Mouse (Mus musculus) 3T3-L1 (cell line): ENCODE results near the gene Rab28.

ENCODE experiments used
- DNase-seq: peaks from one replicate; pipeline ENCODE4 v3.0.0-alpha.2; 2015; ENCODE audit warnings: low read depth, low spot score

Gene Rab28

GRCm38 (mm10) chr5:41627224-41628144 is 80.5 kb downstream of the Rab28 start:
- DNase-seq: peak; percentile 88

GRCm38 (mm10) chr5:41625544-41625943 is 82.4 kb downstream of the Rab28 start:
- no peak for DNase-seq

- no peak for DNase-seq
Observed at GRCm38 (mm10) chr5:41621748-41622147, 86.2 kb downstream of the Rab28 start.

- no peak for DNase-seq
Observed at GRCm38 (mm10) chr5:41618966-41619365, 89.0 kb downstream of the Rab28 start.

GRCm38 (mm10) chr5:41610447-41611030 is 97.4 kb downstream of the Rab28 start:
- DNase-seq: peak; percentile 18

- DNase-seq: peak; percentile 31
Observed at GRCm38 (mm10) chr5:41596242-41597117, 111.5 kb downstream of the Rab28 start.

GRCm38 (mm10) chr5:41595199-41595598 is 112.8 kb downstream of the Rab28 start:
- no peak for DNase-seq

GRCm38 (mm10) chr5:41578051-41578450 is 129.9 kb downstream of the Rab28 start:
- no peak for DNase-seq
